Mouse (Mus musculus): ENCODE data around the gene Ankrd34a.

DNA sequence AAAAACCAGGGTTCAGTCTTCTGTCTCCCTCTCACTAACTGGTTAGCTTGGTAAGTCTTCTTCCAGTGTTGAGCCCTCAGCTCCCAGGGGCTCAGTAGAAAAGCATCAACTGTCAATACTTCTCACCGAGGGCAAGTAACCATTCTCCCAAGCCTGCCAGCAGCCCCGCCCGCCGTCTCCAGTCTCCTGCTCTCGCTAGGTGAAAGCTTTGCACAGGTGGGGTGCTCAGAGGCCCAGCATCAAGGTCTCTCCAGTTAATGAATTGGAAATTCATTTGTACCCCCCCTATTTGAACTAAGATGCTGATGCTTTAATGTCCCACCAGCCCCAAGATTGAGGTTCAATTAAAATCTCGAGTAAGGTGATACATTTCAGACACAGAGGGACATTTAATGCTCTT lies 15.3 kb upstream of the Ankrd34a start:
- no peak for TF ChIP-seq POLR2A (IDR thresholded peaks at IDR 0.05; ENCODE audit: borderline replicate concordance, extremely low read depth, insufficient read depth, insufficient read length, poor library complexity, severe bottlenecking)
- no peak for TF ChIP-seq CTCF (IDR thresholded peaks at IDR 0.05; ENCODE audit: borderline replicate concordance, extremely low read depth, insufficient read depth, insufficient read length)

Measured in brain, embryonic 14.5 days (tissue).